In genomic region chr14:29031858-29032395, GRCm38 (mm10) we compare ENCODE assay signal across 24 mouse cellular contexts. TPM values are rescaled to one million over a fixed set of nuclear protein-coding genes. Genes with fewer than 3 reads are reported as not detected.
DNase-seq lines count a peak whose midpoint lies in the region; ATAC-seq and TF ChIP-seq lines count a peak whose summit lies in the region.
"Had no signal": no experiment of that assay in that cellular context is flagged by ENCODE, and none has a peak within 500 bp of the region (broad histone marks: within the 10 kb centered on the region; RNA-seq: fewer than 3 reads in every experiment).

No protein-coding gene starts in this region.

- TF ChIP-seq CTCF in heart, adult 2 months (IDR thresholded peaks at IDR 0.05): no peak
- no peak for TF ChIP-seq CTCF in intestine, postnatal 0 days (IDR thresholded peaks at IDR 0.05; ENCODE audit: low read depth)

- peak; percentile 53; the same call in 1 of the 2 replicates for ATAC-seq in intestine, embryonic 15.5 days
- no peak for ATAC-seq in intestine, postnatal 0 days
- peak; percentile 52 for ATAC-seq in intestine, embryonic 16.5 days
- ATAC-seq: activated CD4-positive, CD25-positive, alpha-beta regulatory T cell, adult 4 months; forebrain, embryonic 13.5 days; forebrain, embryonic 15.5 days; Patski had no signal

- intact Hi-C loops in heart, adult 2 months (cut with DNase I): no loop called here
- intact Hi-C loops in heart, postnatal 25 days (cut with DNase I): no loop called here

- H3K4me1 ChIP-seq in heart, adult 2 months (ENCODE audit: control insufficient read depth, insufficient read depth, low read length): no peaks in the 10 kb centered on the region; the same call in none of the 2 replicates
- no peaks in the 10 kb centered on the region for H3K4me1 ChIP-seq in intestine, embryonic 15.5 days (replicated peaks)
- H3K4me1 ChIP-seq in intestine, postnatal 0 days (replicated peaks; ENCODE audit: control insufficient read depth, insufficient read depth, low read length): no peaks in the 10 kb centered on the region
- no peaks in the 10 kb centered on the region for H3K4me1 ChIP-seq in intestine, embryonic 16.5 days (ENCODE audit: control insufficient read depth, insufficient read depth, low read length)

- H3K27me3 ChIP-seq in heart, adult 2 months (ENCODE audit: control insufficient read depth, insufficient read depth, low read length): no peaks in the 10 kb centered on the region
- no peaks in the 10 kb centered on the region for H3K27me3 ChIP-seq in intestine, embryonic 15.5 days (replicated peaks)
- no peaks in the 10 kb centered on the region for H3K27me3 ChIP-seq in intestine, postnatal 0 days (replicated peaks; ENCODE audit: control insufficient read depth, insufficient read depth, low read length)
- no peaks in the 10 kb centered on the region for H3K27me3 ChIP-seq in intestine, embryonic 16.5 days (replicated peaks; ENCODE audit: control insufficient read depth, insufficient read depth, low read length)
- H3K27me3 ChIP-seq: embryonic facial prominence, embryonic 12.5 days; forebrain, embryonic 15.5 days; Patski had no signal

- DNase-seq in heart, adult 2 months: no peak
- no peak for DNase-seq in heart, postnatal 25 days (ENCODE audit: low spot score)
- no peak for DNase-seq in right cerebral cortex, postnatal 4 days
- DNase-seq: adrenal gland, adult 8-10 months; adrenal gland, postnatal 14 days; adrenal gland, postnatal 36 days; cerebellum, adult 11-12 months; cerebellum, adult 2 months; cerebellum, adult 9-10 months; cerebellum, postnatal 10 days; cerebellum, postnatal 25 days had no signal

- H3K9ac ChIP-seq in heart, adult 2 months (ENCODE audit: low read depth, low read length): no peak overlapping the region
- H3K9ac ChIP-seq in intestine, embryonic 15.5 days: no peak overlapping the region
- no peak overlapping the region for H3K9ac ChIP-seq in intestine, postnatal 0 days (ENCODE audit: low read depth, low read length)
- no peak overlapping the region for H3K9ac ChIP-seq in intestine, embryonic 16.5 days (ENCODE audit: low read depth, low read length)
- H3K9ac ChIP-seq: embryonic facial prominence, embryonic 12.5 days; forebrain, embryonic 13.5 days; forebrain, embryonic 15.5 days had no signal

- H3K4me2 ChIP-seq in intestine, embryonic 15.5 days (replicated peaks): no peak overlapping the region
- no peak overlapping the region for H3K4me2 ChIP-seq in intestine, postnatal 0 days (replicated peaks; ENCODE audit: low read depth)
- no peak overlapping the region for H3K4me2 ChIP-seq in intestine, embryonic 16.5 days (ENCODE audit: low read depth, low read length)
- H3K4me2 ChIP-seq: embryonic facial prominence, embryonic 12.5 days; forebrain, embryonic 13.5 days; forebrain, embryonic 15.5 days had no signal

- H3K27ac ChIP-seq in heart, adult 2 months: peak overlapping the region; percentile 28
- no peak overlapping the region for H3K27ac ChIP-seq in intestine, embryonic 15.5 days
- no peak overlapping the region for H3K27ac ChIP-seq in intestine, postnatal 0 days (ENCODE audit: low read depth, low read length)
- H3K27ac ChIP-seq in intestine, embryonic 16.5 days (ENCODE audit: low read length): no peak overlapping the region
- H3K27ac ChIP-seq: embryonic facial prominence, embryonic 10.5 days; embryonic facial prominence, embryonic 12.5 days; forebrain, embryonic 13.5 days; forebrain, embryonic 15.5 days had no signal

- TF ChIP-seq EP300 in heart, adult 2 months (IDR thresholded peaks at IDR 0.05; ENCODE audit: insufficient read depth, low read depth, low read length): no peak

- no peak for TF ChIP-seq POLR2A in heart, adult 2 months (IDR thresholded peaks at IDR 0.05; ENCODE audit: insufficient read depth, low read depth, low read length)

- no peaks in the 10 kb centered on the region for H3K79me2 ChIP-seq in heart, adult 2 months (replicated peaks; ENCODE audit: control insufficient read depth, insufficient read depth, low read length)

- WGBS in heart, adult 2 months: 57% methylated on average over 1 of the region's 1 CpGs
- WGBS in intestine, embryonic 15.5 days: 90% methylated on average over 1 of the region's 1 CpGs
- WGBS in intestine, postnatal 0 days: 70% methylated on average over 1 of the region's 1 CpGs
- WGBS in intestine, embryonic 16.5 days: 77% methylated on average over 1 of the region's 1 CpGs

- no peaks in the 10 kb centered on the region for H3K9me3 ChIP-seq in intestine, embryonic 15.5 days
- H3K9me3 ChIP-seq in intestine, postnatal 0 days (ENCODE audit: control insufficient read depth): no peaks in the 10 kb centered on the region
- no peaks in the 10 kb centered on the region for H3K9me3 ChIP-seq in intestine, embryonic 16.5 days (ENCODE audit: control insufficient read depth, low read length)
- H3K9me3 ChIP-seq: embryonic facial prominence, embryonic 10.5 days; embryonic facial prominence, embryonic 12.5 days; forebrain, embryonic 13.5 days; forebrain, embryonic 15.5 days had no signal

- H3K36me3 ChIP-seq in heart, adult 2 months (ENCODE audit: control insufficient read depth, insufficient read depth, low read length): no peaks in the 10 kb centered on the region; the same call in 1 of the 2 replicates
- H3K36me3 ChIP-seq in intestine, embryonic 15.5 days: no peaks in the 10 kb centered on the region
- H3K36me3 ChIP-seq in intestine, postnatal 0 days (ENCODE audit: control insufficient read depth, insufficient read depth): no peaks in the 10 kb centered on the region
- H3K36me3 ChIP-seq in intestine, embryonic 16.5 days (ENCODE audit: control insufficient read depth, insufficient read depth, low read length): no peaks in the 10 kb centered on the region
- H3K36me3 ChIP-seq: embryonic facial prominence, embryonic 10.5 days; embryonic facial prominence, embryonic 12.5 days; forebrain, embryonic 15.5 days had no signal

- no peak overlapping the region for H3K4me3 ChIP-seq in heart, adult 2 months
- H3K4me3 ChIP-seq in intestine, embryonic 15.5 days (replicated peaks): no peak overlapping the region
- no peak overlapping the region for H3K4me3 ChIP-seq in intestine, postnatal 0 days (ENCODE audit: low read depth, low read length)
- no peak overlapping the region for H3K4me3 ChIP-seq in intestine, embryonic 16.5 days (ENCODE audit: low read length)
- H3K4me3 ChIP-seq: embryonic facial prominence, embryonic 10.5 days; embryonic facial prominence, embryonic 12.5 days; forebrain, embryonic 13.5 days; forebrain, embryonic 15.5 days had no signal

RNA-seq across cellular contexts. Expression of gene Lrtm1, which starts 13.9 kb away (rescaled TPM):
- 100 to 1,000 TPM; 189 to 202 TPM for total RNA-seq in heart, adult 2 months (2021)
- polyA plus RNA-seq in heart, adult 2 months (2012; rRNA removed): 81.6 and 182 TPM in 2 replicates
- 100 to 1,000 TPM; 171 to 183 TPM for total RNA-seq in heart, postnatal 25 days (2021)
- polyA plus RNA-seq in intestine, embryonic 15.5 days (2015; fragmentation: Nextera tagmentation; extraction: Ambion mirVana): not detected in 2 replicates
- polyA plus RNA-seq in intestine, postnatal 0 days (2015; fragmentation: Nextera tagmentation; extraction: Ambion mirVana): not detected in 2 replicates
- 0.01 TPM in 1 of 2 replicates, not detected in the other for polyA plus RNA-seq in intestine, embryonic 16.5 days (2015; fragmentation: Nextera tagmentation; extraction: Ambion mirVana)
- total RNA-seq: adrenal gland, postnatal 36 days; ES-E14; MEL had no signal
- polyA plus RNA-seq: activated CD4-positive, CD25-positive, alpha-beta regulatory T cell, adult 4 months; C2C12; cerebellum, adult 2 months; cortical plate, adult 2 months; Patski had no signal

Comparison
In these comparisons a context has a peak if more than half of its experiments do, and no peak if none do; other contexts are left out.
1. RNA of gene Lrtm1, which starts 13.9 kb away (polyA plus RNA-seq): 81.6 to 182 TPM in heart, adult 2 months; not detected in intestine, embryonic 15.5 days, not detected in intestine, postnatal 0 days and 0.01 TPM in intestine, embryonic 16.5 days; every median in the first group is over 10 times any median in the second.